Mouse (Mus musculus): ENCODE results near the gene Lipc.

DNA sequence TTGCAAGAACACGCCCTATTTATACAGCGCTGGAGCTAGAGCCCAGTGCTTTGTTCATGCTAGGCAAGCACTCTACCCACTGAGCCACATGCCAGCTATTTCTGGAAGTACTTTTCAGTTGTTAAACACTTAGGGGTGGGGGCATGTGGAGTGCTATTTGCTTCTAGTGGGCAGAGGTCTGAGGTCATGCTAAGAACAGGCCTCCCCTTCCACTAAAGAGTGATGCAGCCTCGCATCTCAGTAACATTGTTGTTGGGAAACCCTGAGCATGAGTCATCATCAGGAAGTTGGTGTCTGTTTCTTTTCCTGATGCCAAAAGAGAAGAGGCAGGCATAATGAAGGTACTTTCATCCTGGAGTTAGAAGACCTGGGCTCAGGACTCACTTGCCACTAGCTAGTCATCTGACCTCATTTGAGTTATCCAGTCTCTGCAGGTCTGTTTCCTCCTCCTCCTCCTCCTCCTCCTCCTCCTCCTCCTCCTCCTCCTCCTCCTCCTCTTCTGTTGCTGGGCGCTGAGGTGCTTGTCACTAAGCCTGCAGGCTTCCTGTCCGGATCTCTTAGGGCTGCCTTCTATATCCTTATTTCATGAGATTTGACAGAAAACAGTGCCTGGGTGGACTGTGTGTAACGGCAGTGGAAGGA lies 109.6 kb downstream of the Lipc start:
- TF ChIP-seq USF1 (IDR thresholded peaks at IDR 0.05; ENCODE audit: low read depth) (no peak), MAX (IDR thresholded peaks at IDR 0.05; ENCODE audit: low read depth) (no peak), E2F4 (IDR thresholded peaks at IDR 0.05; ENCODE audit: insufficient read depth) (no peak), POLR2A (IDR thresholded peaks at IDR 0.05; ENCODE audit: insufficient read length, low read depth) (no peak), CEBPB (IDR thresholded peaks at IDR 0.05; ENCODE audit: insufficient read depth, poor library complexity, severe bottlenecking) (peak; percentile 78), TCF3 (IDR thresholded peaks at IDR 0.05; ENCODE audit: insufficient read length, low read depth) (no peak), POLR2AphosphoS2 (IDR thresholded peaks at IDR 0.05; ENCODE audit: insufficient read length, low read depth) (no peak)

Data from myocyte (in vitro differentiated cells).